Mouse (Mus musculus) kidney, adult 2 months (tissue): ENCODE results near the gene Txndc11.

Source experiments
- CTCF ChIP-seq: fragments of 200-500 bp; conservative IDR thresholded peaks from 2 replicates; pipeline ENCODE4 v1.5.1; 2011; ENCODE audit warnings: low read depth, mild to moderate bottlenecking, control low read depth, low read length, moderate library complexity, mixed read lengths; ENCODE audit not compliant: insufficient read depth, insufficient read length
- POLR2A ChIP-seq: fragments of 200-500 bp; IDR thresholded peaks from one replicate; pipeline ENCODE4 v1.6.1; 2011; ENCODE audit warnings: low read depth, low read length, control low read depth

- TF ChIP-seq CTCF, result no peak
- TF ChIP-seq POLR2A, result no peak
Measured at GRCm38 (mm10) chr16:11047130-11047529, 87.3 kb downstream of the Txndc11 start.
